Mouse (Mus musculus): ENCODE data around the gene Hlf. TPM values are rescaled to one million over a fixed set of nuclear protein-coding genes. Genes with fewer than 3 reads are reported as not detected.

Gene Hlf
- polyA plus RNA-seq, 1 experiment from 2014 or later: 3.4 TPM

GRCm38 (mm10) chr11:90391271-90392185 lies 833 bp upstream of the Hlf start:
- Histone ChIP-seq H3K27ac (replicated peaks; ENCODE audit: low read depth, low read length) (no peak overlapping the region), H3K36me3 (ENCODE audit: control insufficient read depth, insufficient read depth, low read length) (no peaks in the 10 kb centered on the region), H3K9ac (replicated peaks; ENCODE audit: low read length) (no peak overlapping the region; the same call in 1 of the 2 replicates), H3K27me3 (ENCODE audit: control insufficient read depth, insufficient read depth, low read length) (peaks cover 14% of the 10 kb centered on the region), H3K4me2 (ENCODE audit: low read length) (peak overlapping the region; percentile 97), H3K4me1 (ENCODE audit: control insufficient read depth, insufficient read depth, low read length) (peaks cover 16% of the 10 kb centered on the region; the same call in 1 of the 2 replicates), H3K9me3 (ENCODE audit: control insufficient read depth, low read length) (no peaks in the 10 kb centered on the region), H3K4me3 (replicated peaks; ENCODE audit: low read depth, low read length) (peak overlapping the region; percentile 52)
- DNase-seq (peak; percentile 36), ATAC-seq (ENCODE audit: low FRiP score, low TSS enrichment) (no peak)
- 12% methylated on average over 14 of the region's 14 CpGs for WGBS

- peak; percentile 43 for DNase-seq
- peak; percentile 72 for ATAC-seq (ENCODE audit: low FRiP score, low TSS enrichment)
- Histone ChIP-seq H3K27me3 (ENCODE audit: control insufficient read depth, insufficient read depth, low read length) (peaks cover 15% of the 10 kb centered on the region), H3K27ac (replicated peaks; ENCODE audit: low read depth, low read length) (peak overlapping the region; percentile 26; the same call in 1 of the 2 replicates), H3K9me3 (ENCODE audit: control insufficient read depth, low read length) (no peaks in the 10 kb centered on the region), H3K4me1 (ENCODE audit: control insufficient read depth, insufficient read depth, low read length) (peaks cover 16% of the 10 kb centered on the region; the same call in 1 of the 2 replicates), H3K4me2 (ENCODE audit: low read length) (peak overlapping the region; percentile 97), H3K36me3 (ENCODE audit: control insufficient read depth, insufficient read depth, low read length) (no peaks in the 10 kb centered on the region), H3K9ac (replicated peaks; ENCODE audit: low read length) (peak overlapping the region; percentile 50; the same call in 1 of the 2 replicates), H3K4me3 (replicated peaks; ENCODE audit: low read depth, low read length) (peak overlapping the region; percentile 52)
- under 1% methylated on average over 41 of the region's 41 CpGs for WGBS
Observed at GRCm38 (mm10) chr11:90389902-90390816, 536 bp downstream of the Hlf start.

- Histone ChIP-seq H3K27ac (replicated peaks; ENCODE audit: low read depth, low read length) (no peak overlapping the region), H3K4me3 (replicated peaks; ENCODE audit: low read depth, low read length) (peak overlapping the region; percentile 52), H3K27me3 (ENCODE audit: control insufficient read depth, insufficient read depth, low read length) (peaks cover 18% of the 10 kb centered on the region), H3K9ac (replicated peaks; ENCODE audit: low read length) (peak overlapping the region; percentile 50; the same call in 1 of the 2 replicates), H3K36me3 (ENCODE audit: control insufficient read depth, insufficient read depth, low read length) (no peaks in the 10 kb centered on the region), H3K9me3 (ENCODE audit: control insufficient read depth, low read length) (no peaks in the 10 kb centered on the region), H3K4me1 (ENCODE audit: control insufficient read depth, insufficient read depth, low read length) (peaks cover 16% of the 10 kb centered on the region; the same call in 1 of the 2 replicates), H3K4me2 (ENCODE audit: low read length) (peak overlapping the region; percentile 97)
- under 1% methylated on average over 36 of the region's 36 CpGs for WGBS
- peak; percentile 74 for DNase-seq
- ATAC-seq (ENCODE audit: low FRiP score, low TSS enrichment): peak; percentile 48; the same call in 1 of the 2 replicates
Observed at GRCm38 (mm10) chr11:90389174-90389901, 1.4 kb downstream of the Hlf start.

GRCm38 (mm10) chr11:90387501-90388440 lies 2.9 kb downstream of the Hlf start:
- peaks cover 18% of the 10 kb centered on the region for H3K27me3 ChIP-seq (ENCODE audit: control insufficient read depth, insufficient read depth, low read length)
- ATAC-seq (ENCODE audit: low FRiP score, low TSS enrichment) (no peak), DNase-seq (no peak)
- H3K4me1 ChIP-seq (ENCODE audit: control insufficient read depth, insufficient read depth, low read length): peaks cover 16% of the 10 kb centered on the region; the same call in 1 of the 2 replicates
- H3K9me3 ChIP-seq (ENCODE audit: control insufficient read depth, low read length): no peaks in the 10 kb centered on the region
- peak overlapping the region; percentile 97 for H3K4me2 ChIP-seq (ENCODE audit: low read length)
- H3K27ac ChIP-seq (replicated peaks; ENCODE audit: low read depth, low read length): no peak overlapping the region
- 45% methylated on average over 32 of the region's 32 CpGs for WGBS
- H3K9ac ChIP-seq (replicated peaks; ENCODE audit: low read length): no peak overlapping the region
- H3K4me3 ChIP-seq (replicated peaks; ENCODE audit: low read depth, low read length): peak overlapping the region; percentile 52
- no peaks in the 10 kb centered on the region for H3K36me3 ChIP-seq (ENCODE audit: control insufficient read depth, insufficient read depth, low read length)

GRCm38 (mm10) chr11:90382005-90382611 lies 8.6 kb downstream of the Hlf start:
- Histone ChIP-seq H3K27me3 (ENCODE audit: control insufficient read depth, insufficient read depth, low read length) (peaks cover 7% of the 10 kb centered on the region; the same call in 1 of the 2 replicates), H3K9ac (replicated peaks; ENCODE audit: low read length) (no peak overlapping the region), H3K4me3 (replicated peaks; ENCODE audit: low read depth, low read length) (no peak overlapping the region), H3K27ac (replicated peaks; ENCODE audit: low read depth, low read length) (0 out of 2 replicates have a peak overlapping the region, but pooled peaks have one; percentile 28), H3K4me2 (ENCODE audit: low read length) (no peak overlapping the region), H3K4me1 (ENCODE audit: control insufficient read depth, insufficient read depth, low read length) (0 out of 2 replicates have a peak, but pooled peaks cover 5% of the 10 kb centered on the region), H3K36me3 (ENCODE audit: control insufficient read depth, insufficient read depth, low read length) (no peaks in the 10 kb centered on the region), H3K9me3 (ENCODE audit: control insufficient read depth, low read length) (no peaks in the 10 kb centered on the region)
- ATAC-seq (ENCODE audit: low FRiP score, low TSS enrichment) (peak; percentile 69), DNase-seq (peak; percentile 64)
- 22% methylated on average over 6 of the region's 6 CpGs for WGBS

GRCm38 (mm10) chr11:90381113-90381512 lies 9.6 kb downstream of the Hlf start:
- Histone ChIP-seq H3K4me2 (ENCODE audit: low read length) (no peak overlapping the region), H3K9me3 (ENCODE audit: control insufficient read depth, low read length) (no peaks in the 10 kb centered on the region), H3K27me3 (ENCODE audit: control insufficient read depth, insufficient read depth, low read length) (0 out of 2 replicates have a peak, but pooled peaks cover 4% of the 10 kb centered on the region), H3K9ac (replicated peaks; ENCODE audit: low read length) (no peak overlapping the region), H3K4me3 (replicated peaks; ENCODE audit: low read depth, low read length) (no peak overlapping the region), H3K36me3 (ENCODE audit: control insufficient read depth, insufficient read depth, low read length) (no peaks in the 10 kb centered on the region), H3K27ac (replicated peaks; ENCODE audit: low read depth, low read length) (no peak overlapping the region), H3K4me1 (ENCODE audit: control insufficient read depth, insufficient read depth, low read length) (0 out of 2 replicates have a peak, but pooled peaks cover 5% of the 10 kb centered on the region)
- peak; percentile 41 for DNase-seq
- no peak for ATAC-seq (ENCODE audit: low FRiP score, low TSS enrichment)
- WGBS: 47% methylated on average over 5 of the region's 5 CpGs

- H3K36me3 ChIP-seq (ENCODE audit: control insufficient read depth, insufficient read depth, low read length): no peaks in the 10 kb centered on the region
Observed at GRCm38 (mm10) chr11:90380131-90380685, 10.5 kb downstream of the Hlf start.

More at GRCm38 (mm10) chr11:90380131-90380685, 10.5 kb downstream of the Hlf start:
- Histone ChIP-seq H3K9ac (replicated peaks; ENCODE audit: low read length) (no peak overlapping the region), H3K27me3 (ENCODE audit: control insufficient read depth, insufficient read depth, low read length) (0 out of 2 replicates have a peak, but pooled peaks cover 3% of the 10 kb centered on the region), H3K27ac (replicated peaks; ENCODE audit: low read depth, low read length) (no peak overlapping the region), H3K4me1 (ENCODE audit: control insufficient read depth, insufficient read depth, low read length) (0 out of 2 replicates have a peak, but pooled peaks cover 5% of the 10 kb centered on the region), H3K4me3 (replicated peaks; ENCODE audit: low read depth, low read length) (no peak overlapping the region), H3K4me2 (ENCODE audit: low read length) (no peak overlapping the region), H3K9me3 (ENCODE audit: control insufficient read depth, low read length) (no peaks in the 10 kb centered on the region)
- WGBS: 81% methylated on average over 10 of the region's 10 CpGs
- ATAC-seq (ENCODE audit: low FRiP score, low TSS enrichment): no peak
- DNase-seq: no peak

Measured in midbrain, embryonic 14.5 days (tissue).